In genomic region chr5:16063949-16064348, GRCm38 (mm10) we compare ENCODE assay signal across 26 mouse cellular contexts.
A peak's percentile ranks its signal among the peaks of the same experiment; 100 is the strongest.
DNase-seq lines count a peak whose midpoint lies in the region; ATAC-seq and TF ChIP-seq lines count a peak whose summit lies in the region.
"Had no signal": no experiment of that assay in that cellular context is flagged by ENCODE, and none has a peak within 500 bp of the region (broad histone marks: within the 10 kb centered on the region; RNA-seq: fewer than 3 reads in every experiment).

No protein-coding gene starts in this region.

- peaks cover 40% of the 10 kb centered on the region for H3K79me2 ChIP-seq in C2C12 (ENCODE audit: control insufficient read depth, insufficient read depth)

- peak overlapping the region; percentile 24; the same call in 1 of the 2 replicates for H3K27ac ChIP-seq in hindbrain, embryonic 13.5 days
- no peak overlapping the region for H3K27ac ChIP-seq in hindbrain, embryonic 16.5 days (ENCODE audit: low read depth, low read length)
- H3K27ac ChIP-seq: embryonic facial prominence, embryonic 15.5 days; forebrain, embryonic 10.5 days; heart, adult 2 months; limb, embryonic 10.5 days; midbrain, embryonic 10.5 days had no signal

- no peak overlapping the region for H3ac ChIP-seq in C2C12 (ENCODE audit: control insufficient read depth, insufficient read length, low read depth)

- no peaks in the 10 kb centered on the region for H3K9me3 ChIP-seq in hindbrain, embryonic 13.5 days
- no peaks in the 10 kb centered on the region for H3K9me3 ChIP-seq in hindbrain, embryonic 16.5 days (ENCODE audit: control insufficient read depth, low read length)
- H3K9me3 ChIP-seq: embryonic facial prominence, embryonic 15.5 days; forebrain, embryonic 10.5 days; limb, embryonic 10.5 days; midbrain, embryonic 10.5 days had no signal

- no peak overlapping the region for H3K9ac ChIP-seq in hindbrain, embryonic 13.5 days
- no peak overlapping the region for H3K9ac ChIP-seq in hindbrain, embryonic 16.5 days (ENCODE audit: low read depth, low read length)
- H3K9ac ChIP-seq: embryonic facial prominence, embryonic 15.5 days; forebrain, postnatal 0 days had no signal

- H3K36me3 ChIP-seq in hindbrain, embryonic 13.5 days, result no peaks in the 10 kb centered on the region
- no peaks in the 10 kb centered on the region for H3K36me3 ChIP-seq in hindbrain, embryonic 16.5 days (ENCODE audit: control insufficient read depth, insufficient read depth, low read length)
- peaks cover 3% of the 10 kb centered on the region for H3K36me3 ChIP-seq in C2C12 (ENCODE audit: control insufficient read depth, insufficient read depth)
- H3K36me3 ChIP-seq: embryonic facial prominence, embryonic 15.5 days; forebrain, embryonic 10.5 days; limb, embryonic 10.5 days; midbrain, embryonic 10.5 days had no signal

- H3K4me3 ChIP-seq in hindbrain, embryonic 13.5 days, result no peak overlapping the region
- H3K4me3 ChIP-seq in hindbrain, embryonic 16.5 days (ENCODE audit: low read length), result no peak overlapping the region
- no peak overlapping the region for H3K4me3 ChIP-seq in C2C12 (ENCODE audit: insufficient read depth, poor library complexity, severe bottlenecking)
- H3K4me3 ChIP-seq: embryonic facial prominence, embryonic 15.5 days; forebrain, embryonic 10.5 days; heart, adult 2 months; limb, embryonic 10.5 days; midbrain, embryonic 10.5 days had no signal

- no peak for TF ChIP-seq CTCF in C2C12 (IDR thresholded peaks at IDR 0.05; ENCODE audit: control insufficient read depth, insufficient read depth, insufficient read length)

- ATAC-seq in hindbrain, embryonic 13.5 days (ENCODE audit: low FRiP score), result 0 out of 2 replicates have a peak, but pooled peaks have one; percentile 36
- ATAC-seq in hindbrain, embryonic 16.5 days, result no peak
- ATAC-seq: forebrain, postnatal 0 days had no signal

- peak; percentile 4 for DNase-seq in fibroblast of lung, adult 2 months (ENCODE audit: low read depth)
- DNase-seq in retina, embryonic 14.5 days (ENCODE audit: low spot score), result peak; percentile 68
- no peak for DNase-seq in c-Kit-positive CD71-positive TER-119-positive erythroid progenitor cells, embryonic 14.5 days (ENCODE audit: low spot score)
- no peak for DNase-seq in frontal cortex, postnatal 10 days (ENCODE audit: low spot score in 2 of 2)
- DNase-seq: adrenal gland, postnatal 10 days; B cell, adult 2 months; cerebellum, adult 2 months; cerebellum, postnatal 36 days; embryo, embryonic 11 days; forebrain, postnatal 0 days; gastrocnemius, postnatal 25 days; heart, adult 2 months; heart, postnatal 36 days; kidney, adult 2 months; kidney, postnatal 10 days; liver; lung, postnatal 10 days; right cerebral cortex, postnatal 25 days; spleen, adult 18-20 months had no signal

- no peaks in the 10 kb centered on the region for H3K27me3 ChIP-seq in hindbrain, embryonic 13.5 days
- H3K27me3 ChIP-seq in hindbrain, embryonic 16.5 days (replicated peaks; ENCODE audit: control insufficient read depth, insufficient read depth, low read length), result no peaks in the 10 kb centered on the region
- no peaks in the 10 kb centered on the region for H3K27me3 ChIP-seq in C2C12 (ENCODE audit: control insufficient read depth, insufficient read depth, insufficient read length)
- H3K27me3 ChIP-seq: embryonic facial prominence, embryonic 15.5 days had no signal

- peaks cover 8% of the 10 kb centered on the region for H3K79me3 ChIP-seq in C2C12 (ENCODE audit: low read depth)

- 54% methylated on average over 3 of the region's 3 CpGs for WGBS in hindbrain, embryonic 13.5 days
- 54% methylated on average over 3 of the region's 3 CpGs for WGBS in hindbrain, embryonic 16.5 days

- no peak overlapping the region for H3K4me2 ChIP-seq in hindbrain, embryonic 13.5 days
- no peak overlapping the region for H3K4me2 ChIP-seq in hindbrain, embryonic 16.5 days (ENCODE audit: low read length)
- H3K4me2 ChIP-seq: embryonic facial prominence, embryonic 15.5 days had no signal

- H3K4me1 ChIP-seq in hindbrain, embryonic 13.5 days (replicated peaks), result peaks cover 8% of the 10 kb centered on the region
- peaks cover 3% of the 10 kb centered on the region; the same call in 1 of the 2 replicates for H3K4me1 ChIP-seq in hindbrain, embryonic 16.5 days (ENCODE audit: control insufficient read depth, insufficient read depth, low read depth, low read length)
- H3K4me1 ChIP-seq: forebrain, embryonic 10.5 days had no signal

TF ChIP-seq in C2C12, 6 proteins besides CTCF, POLR2A, EP300 and RAD21:
- TF ChIP-seq FOSL1 (IDR thresholded peaks at IDR 0.05; ENCODE audit: insufficient read depth, low read length, poor library complexity, severe bottlenecking) (peak; percentile 69), MYOG (IDR thresholded peaks at IDR 0.05; ENCODE audit: control insufficient read depth, extremely low read depth, insufficient read length) (no peak), USF1 (IDR thresholded peaks at IDR 0.05; ENCODE audit: low read depth) (peak; percentile 98), CEBPB (IDR thresholded peaks at IDR 0.05; ENCODE audit: low read depth) (no peak), MYOD1 (IDR thresholded peaks at IDR 0.05; ENCODE audit: control insufficient read depth, insufficient read length, low read depth) (no peak)

Comparison
In these comparisons a context has a peak if more than half of its experiments do, and no peak if none do; other contexts are left out.
1. DNase-seq: peak in fibroblast of lung, adult 2 months (single experiment) and retina, embryonic 14.5 days (single experiment); none in c-Kit-positive CD71-positive TER-119-positive erythroid progenitor cells, embryonic 14.5 days (single experiment) and frontal cortex, postnatal 10 days (0 of 2).